Mouse (Mus musculus) frontal cortex, adult (tissue): Measurements from ENCODE around the gene Olfr1192-ps1.
"Not testable (repeated sequence)": the region's sequence is repeated elsewhere in the genome, so short reads cannot be mapped to it uniquely, and the experiment has no call there.

Source experiments
- ATAC-seq: cut with Nextera tagmentation; 2 replicates; pipeline ENCODE4 v1.9.2; 2017; ENCODE audit warnings: mild to moderate bottlenecking, moderate library complexity, mixed read lengths; ENCODE audit not compliant: low TSS enrichment

Olfr1192-ps1 gene

DNA sequence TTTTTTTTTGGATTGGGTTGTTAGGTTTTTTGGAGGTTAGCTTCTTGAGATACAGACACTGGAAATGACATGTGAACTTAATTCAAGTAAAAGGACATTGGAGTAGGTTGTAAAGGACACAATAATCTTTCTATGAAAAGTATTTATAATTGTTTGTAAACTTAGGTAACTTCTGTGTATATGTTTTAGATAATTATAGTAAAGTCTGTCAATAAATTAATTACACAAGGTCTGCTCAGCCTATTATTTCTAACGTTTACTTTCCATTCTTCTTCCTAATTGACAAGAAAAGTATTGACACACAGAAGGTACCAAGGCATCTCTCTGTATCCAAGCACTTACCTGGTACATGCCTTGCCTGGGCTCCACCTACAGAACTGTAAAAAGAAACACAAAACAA is at the start of gene Olfr1192-ps1:
TSS of gene Olfr1192-ps1 (plus strand) at position 301 of the 400 bp plus-strand sequence.
- no peak for ATAC-seq

DNA sequence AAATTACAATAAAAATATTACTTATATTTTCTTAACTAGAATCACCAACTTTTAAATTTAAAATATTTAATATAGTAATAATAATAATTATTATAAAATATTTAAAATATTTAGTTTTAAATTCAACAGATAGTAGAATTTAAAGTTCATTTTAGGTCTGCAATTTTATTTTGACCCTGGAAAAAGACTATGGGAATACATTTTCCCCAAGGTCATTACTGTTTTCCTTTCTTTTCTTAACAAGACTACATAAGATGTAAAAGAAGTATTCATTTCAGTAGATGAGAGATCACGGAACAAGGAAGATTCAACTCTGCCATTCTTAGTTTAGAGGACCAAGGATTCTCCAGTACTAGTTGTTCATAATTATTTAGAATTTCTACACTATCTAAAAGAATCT is 8.1 kb upstream of the Olfr1192-ps1 start, which contains the start of gene Olfr1191-ps1:
TSS of gene Olfr1191-ps1 (plus strand) at position 301 of the 400 bp plus-strand sequence.
- not testable (repeated sequence) for ATAC-seq

DNA sequence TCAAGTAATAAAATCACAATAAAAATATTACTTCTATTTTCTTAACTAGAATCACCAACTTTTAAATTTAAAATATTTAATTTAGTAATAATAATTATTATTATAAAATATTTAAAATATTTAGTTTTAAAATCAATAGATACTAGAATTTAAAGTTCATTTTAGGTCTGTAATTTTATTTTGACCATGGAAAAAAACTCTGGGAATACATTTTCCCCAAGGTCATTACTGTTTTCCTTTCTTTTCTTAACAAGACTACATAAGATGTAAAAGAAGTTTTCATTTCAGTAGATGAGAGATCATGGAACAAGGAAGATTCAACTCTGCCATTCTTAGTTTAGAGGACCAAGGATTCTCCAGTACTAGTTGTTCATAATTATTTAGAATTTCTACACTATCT is 27.0 kb downstream of the Olfr1192-ps1 start, which contains the start of gene Olfr1193:
TSS of gene Olfr1193 (plus strand) at position 301 of the 400 bp plus-strand sequence.
- not testable (repeated sequence) for ATAC-seq

DNA sequence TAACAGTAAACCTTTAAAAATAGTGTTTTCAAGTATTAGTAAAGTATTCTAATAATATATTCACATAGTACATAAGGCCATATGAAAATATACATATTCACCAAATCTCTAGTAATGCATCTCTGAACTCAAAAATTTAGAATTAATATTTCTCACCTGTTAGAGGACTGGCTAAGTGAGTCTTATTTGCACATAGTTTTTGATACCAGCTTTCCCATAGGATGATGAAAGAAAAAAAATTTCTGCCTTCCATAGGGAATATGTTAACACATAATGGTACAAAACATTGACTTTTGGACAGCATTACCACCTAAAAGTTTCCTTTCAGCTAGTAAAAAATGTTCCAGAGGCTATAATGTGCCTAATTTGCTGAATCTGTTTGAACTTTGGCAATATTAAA is 40.8 kb downstream of the Olfr1192-ps1 start, which contains the start of gene Olfr1195:
TSS of gene Olfr1195 (minus strand) at position 101 of the 400 bp plus-strand sequence.
- no peak for ATAC-seq

DNA sequence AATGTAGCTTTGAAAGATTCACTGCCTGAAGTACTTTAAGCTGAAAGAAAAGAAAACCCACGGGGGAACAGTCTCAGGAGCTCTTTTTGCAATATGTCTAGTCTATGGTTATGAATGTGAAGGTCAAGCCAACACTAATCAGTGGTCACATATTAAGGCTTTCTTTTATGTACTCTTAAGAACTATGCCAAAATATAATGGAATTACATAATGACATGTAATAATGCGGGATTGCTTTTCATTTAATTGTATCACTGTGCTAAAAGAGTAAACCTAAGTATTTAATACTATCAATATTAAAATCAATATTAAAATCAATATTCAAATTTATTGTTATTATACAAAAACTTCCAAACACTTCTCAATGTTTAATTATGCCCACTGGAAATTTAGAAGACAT is 56.2 kb downstream of the Olfr1192-ps1 start, which contains the start of gene Olfr1196:
TSS of gene Olfr1196 (minus strand) at position 101 of the 400 bp plus-strand sequence.
- ATAC-seq = no peak
